Mouse (Mus musculus) lung, postnatal 25 days (tissue): ENCODE results near the gene Irf5.
A peak's percentile ranks its signal among the peaks of the same experiment; 100 is the strongest.

ENCODE experiments used
- DNase-seq: peaks from one replicate; pipeline ENCODE4 v3.0.0; 2022; ENCODE audit warnings: low spot score

Gene Irf5

GRCm38 (mm10) chr6:29526281-29527251 lies at the start of gene Irf5:
Irf5 (plus strand) TSS chr6:29526625.
- no peak for DNase-seq

- DNase-seq: no peak
Observed at GRCm38 (mm10) chr6:29482691-29483090, 43.7 kb upstream of the Irf5 start.

GRCm38 (mm10) chr6:29484716-29485559 lies 41.5 kb upstream of the Irf5 start:
- peak; percentile 58 for DNase-seq

- DNase-seq: no peak
Observed at GRCm38 (mm10) chr6:29485951-29486350, 40.5 kb upstream of the Irf5 start.

GRCm38 (mm10) chr6:29494101-29494500 lies 32.3 kb upstream of the Irf5 start:
- DNase-seq: no peak

- DNase-seq: no peak
Observed at GRCm38 (mm10) chr6:29496270-29496669, 30.2 kb upstream of the Irf5 start.

GRCm38 (mm10) chr6:29497791-29498190 lies 28.6 kb upstream of the Irf5 start:
- DNase-seq: no peak

GRCm38 (mm10) chr6:29500177-29500576 lies 26.2 kb upstream of the Irf5 start:
- DNase-seq: no peak

GRCm38 (mm10) chr6:29500810-29501209 lies 25.6 kb upstream of the Irf5 start:
- no peak for DNase-seq

- no peak for DNase-seq
Observed at GRCm38 (mm10) chr6:29501599-29501998, 24.8 kb upstream of the Irf5 start.

GRCm38 (mm10) chr6:29505493-29505892 lies 20.9 kb upstream of the Irf5 start:
- no peak for DNase-seq

- no peak for DNase-seq
Observed at GRCm38 (mm10) chr6:29506834-29507233, 19.6 kb upstream of the Irf5 start.

- no peak for DNase-seq
Observed at GRCm38 (mm10) chr6:29507447-29508309, 18.7 kb upstream of the Irf5 start, which contains the start of gene Kcp. Kcp (minus strand) TSS chr6:29507952.

- DNase-seq: no peak
Observed at GRCm38 (mm10) chr6:29509086-29509485, 17.3 kb upstream of the Irf5 start.

- DNase-seq: no peak
Observed at GRCm38 (mm10) chr6:29513284-29513683, 13.1 kb upstream of the Irf5 start.

- DNase-seq: peak; percentile 76
Observed at GRCm38 (mm10) chr6:29517139-29517538, 9.3 kb upstream of the Irf5 start.

GRCm38 (mm10) chr6:29522626-29523300 lies 3.7 kb upstream of the Irf5 start:
- no peak for DNase-seq

- no peak for DNase-seq
Observed at GRCm38 (mm10) chr6:29523301-29524033, 3.0 kb upstream of the Irf5 start.

- DNase-seq: no peak
Observed at GRCm38 (mm10) chr6:29524034-29524489, 2.4 kb upstream of the Irf5 start.

GRCm38 (mm10) chr6:29525256-29525655 lies 1.2 kb upstream of the Irf5 start:
- DNase-seq: no peak
